Mouse (Mus musculus): Measurements from ENCODE around the gene Astn1. TPM values are rescaled to one million over a fixed set of nuclear protein-coding genes. Genes with fewer than 3 reads are reported as not detected.

The Astn1 gene
- polyA plus RNA-seq, 1 experiment from 2014 or later: 0.38 TPM

DNA sequence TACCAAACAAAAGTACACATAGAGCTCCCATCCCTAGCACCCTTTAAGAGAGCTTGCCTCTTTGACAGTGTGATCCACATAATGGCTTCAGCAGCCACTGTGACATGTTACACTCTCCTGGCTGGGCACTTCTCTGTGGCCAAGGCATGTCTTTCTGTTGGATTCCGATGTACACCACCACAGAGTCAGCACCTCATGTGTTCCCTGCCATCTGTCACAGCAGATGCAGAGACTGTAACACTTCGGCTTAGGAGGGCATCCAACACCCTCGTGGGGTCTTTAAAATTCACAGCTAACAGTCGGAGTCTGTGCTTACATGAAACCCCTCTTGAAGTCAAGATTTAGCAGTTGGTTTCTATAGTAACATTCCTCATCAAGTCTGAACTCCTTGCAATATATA, 154.5 kb downstream of the Astn1 start:
- WGBS: 82% methylated on average over 4 of the region's 4 CpGs
- DNase-seq (ENCODE audit: low spot score) (no peak), ATAC-seq (replicated peaks; ENCODE audit: low FRiP score, low read depth) (no peak)
- Histone ChIP-seq H3K9ac (ENCODE audit: low read depth, low read length) (no peak overlapping the region), H3K4me3 (replicated peaks; ENCODE audit: low read depth, low read length) (no peak overlapping the region), H3K4me1 (replicated peaks; ENCODE audit: insufficient read depth, low read length) (no peaks in the 10 kb centered on the region), H3K36me3 (ENCODE audit: insufficient read depth, low read length) (no peaks in the 10 kb centered on the region), H3K9me3 (replicated peaks; ENCODE audit: low read length) (no peaks in the 10 kb centered on the region), H3K27me3 (ENCODE audit: insufficient read depth, low read length) (no peaks in the 10 kb centered on the region), H3K4me2 (ENCODE audit: low read length) (no peak overlapping the region), H3K27ac (no peak overlapping the region)
- no peak for TF ChIP-seq CTCF (IDR thresholded peaks at IDR 0.05; ENCODE audit: low read depth)

DNA sequence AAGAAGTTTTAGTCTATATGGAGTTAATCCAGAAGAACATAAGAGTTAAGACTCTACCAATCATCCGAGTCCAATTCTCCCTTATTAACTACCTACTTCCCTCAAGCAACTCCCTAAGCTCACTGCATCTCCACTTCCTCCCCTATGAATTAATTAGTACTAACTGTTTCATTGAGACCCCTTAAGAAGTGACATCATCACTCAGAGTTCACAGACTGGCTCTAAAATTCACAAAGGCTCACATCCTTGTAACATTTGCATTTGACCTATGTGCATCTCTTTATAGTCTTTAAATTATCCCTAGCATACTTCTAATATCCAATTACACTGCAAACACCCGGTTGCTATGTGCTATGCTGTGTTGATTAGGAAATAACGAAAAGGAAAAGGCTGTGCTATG, 174.1 kb downstream of the Astn1 start:
- H3K36me3 ChIP-seq (ENCODE audit: insufficient read depth, low read length): no peaks in the 10 kb centered on the region
- no peak for TF ChIP-seq CTCF (IDR thresholded peaks at IDR 0.05; ENCODE audit: low read depth)
- DNase-seq (ENCODE audit: low spot score): no peak
- no peak overlapping the region for H3K4me3 ChIP-seq (replicated peaks; ENCODE audit: low read depth, low read length)
- no peaks in the 10 kb centered on the region for H3K27me3 ChIP-seq (ENCODE audit: insufficient read depth, low read length)
- H3K4me1 ChIP-seq (replicated peaks; ENCODE audit: insufficient read depth, low read length): no peaks in the 10 kb centered on the region
- H3K9ac ChIP-seq (ENCODE audit: low read depth, low read length): no peak overlapping the region
- no peak overlapping the region for H3K27ac ChIP-seq
- no peak for ATAC-seq (replicated peaks; ENCODE audit: low FRiP score, low read depth)
- no peaks in the 10 kb centered on the region for H3K9me3 ChIP-seq (replicated peaks; ENCODE audit: low read length)
- 35% methylated on average over 3 of the region's 3 CpGs for WGBS
- no peak overlapping the region for H3K4me2 ChIP-seq (ENCODE audit: low read length)

DNA sequence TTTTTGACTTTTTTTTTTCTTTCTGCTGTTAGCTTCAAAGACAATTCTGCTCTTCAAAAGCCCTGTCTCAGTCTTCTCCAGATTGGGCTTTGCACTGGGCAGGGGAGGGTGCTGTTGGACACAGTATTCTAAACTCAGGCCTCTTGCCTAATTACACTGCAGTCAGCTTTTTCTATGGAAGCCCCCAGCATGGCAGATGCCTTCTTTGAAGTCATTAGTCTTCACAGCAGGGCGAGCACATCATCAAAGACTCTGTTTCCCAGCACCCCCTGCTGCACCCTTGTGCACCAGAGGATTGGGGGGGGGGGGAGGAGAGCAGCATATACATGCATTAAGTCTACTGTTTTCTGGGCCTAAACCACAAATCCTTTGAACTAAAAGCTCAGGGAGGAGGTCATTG, 174.8 kb downstream of the Astn1 start:
- DNase-seq (ENCODE audit: low spot score) (no peak), ATAC-seq (replicated peaks; ENCODE audit: low FRiP score, low read depth) (no peak)
- no peaks in the 10 kb centered on the region for H3K4me1 ChIP-seq (replicated peaks; ENCODE audit: insufficient read depth, low read length)
- H3K9ac ChIP-seq (ENCODE audit: low read depth, low read length): no peak overlapping the region
- no peak for TF ChIP-seq CTCF (IDR thresholded peaks at IDR 0.05; ENCODE audit: low read depth)
- H3K9me3 ChIP-seq (replicated peaks; ENCODE audit: low read length): no peaks in the 10 kb centered on the region
- no peaks in the 10 kb centered on the region for H3K36me3 ChIP-seq (ENCODE audit: insufficient read depth, low read length)
- H3K27me3 ChIP-seq (ENCODE audit: insufficient read depth, low read length): no peaks in the 10 kb centered on the region
- H3K27ac ChIP-seq: no peak overlapping the region
- no peak overlapping the region for H3K4me2 ChIP-seq (ENCODE audit: low read length)
- no peak overlapping the region for H3K4me3 ChIP-seq (replicated peaks; ENCODE audit: low read depth, low read length)
- 53% methylated on average over 1 of the region's 1 CpGs for WGBS

DNA sequence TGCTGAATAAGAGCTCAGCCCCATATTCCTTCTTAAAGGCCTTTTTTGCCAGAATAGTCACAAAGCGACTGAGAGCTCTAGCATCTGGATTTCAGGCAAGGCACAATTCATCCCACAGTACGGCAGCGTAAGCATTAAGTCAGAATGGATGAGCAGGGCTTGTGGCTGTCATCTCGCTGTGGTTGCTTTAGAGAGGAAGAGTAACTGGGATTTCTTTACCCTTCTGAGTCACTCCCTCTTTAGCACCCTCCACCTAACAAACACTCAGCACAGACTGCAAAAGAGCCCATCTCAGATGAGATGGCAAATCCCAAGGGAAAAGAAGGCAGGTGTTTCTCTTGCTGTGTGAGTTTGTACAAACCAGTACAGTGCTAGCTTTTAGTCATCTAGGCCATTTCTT, 183.0 kb downstream of the Astn1 start:
- no peak overlapping the region for H3K4me2 ChIP-seq (ENCODE audit: low read length)
- H3K27me3 ChIP-seq (ENCODE audit: insufficient read depth, low read length): no peaks in the 10 kb centered on the region
- no peaks in the 10 kb centered on the region for H3K4me1 ChIP-seq (replicated peaks; ENCODE audit: insufficient read depth, low read length)
- TF ChIP-seq CTCF (IDR thresholded peaks at IDR 0.05; ENCODE audit: low read depth): no peak
- WGBS: 83% methylated on average over 4 of the region's 4 CpGs
- H3K27ac ChIP-seq: no peak overlapping the region
- no peaks in the 10 kb centered on the region for H3K9me3 ChIP-seq (replicated peaks; ENCODE audit: low read length)
- DNase-seq (ENCODE audit: low spot score) (no peak), ATAC-seq (replicated peaks; ENCODE audit: low FRiP score, low read depth) (no peak)
- no peaks in the 10 kb centered on the region for H3K36me3 ChIP-seq (ENCODE audit: insufficient read depth, low read length)
- H3K4me3 ChIP-seq (replicated peaks; ENCODE audit: low read depth, low read length): no peak overlapping the region
- H3K9ac ChIP-seq (ENCODE audit: low read depth, low read length): no peak overlapping the region

DNA sequence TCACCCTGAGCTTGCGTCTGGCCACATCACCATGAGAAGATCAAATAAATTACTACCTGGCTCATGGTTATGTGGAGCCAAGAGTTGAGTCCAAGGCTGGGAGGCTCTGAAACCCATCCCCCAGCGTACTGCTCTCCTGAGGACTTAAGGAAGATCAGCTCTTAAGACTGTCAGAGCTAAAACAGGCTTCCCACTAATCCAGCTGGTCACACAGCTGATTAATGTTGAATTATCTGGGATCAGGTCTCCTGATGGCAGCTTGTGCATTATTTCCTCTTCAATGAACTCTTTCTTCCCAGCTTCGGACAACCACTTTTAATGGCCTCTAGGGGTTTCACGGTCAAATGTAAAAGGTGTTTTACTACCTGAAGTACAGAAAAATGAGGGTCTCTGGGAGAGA, 184.4 kb downstream of the Astn1 start:
- Histone ChIP-seq H3K9ac (ENCODE audit: low read depth, low read length) (no peak overlapping the region), H3K4me1 (replicated peaks; ENCODE audit: insufficient read depth, low read length) (no peaks in the 10 kb centered on the region), H3K9me3 (replicated peaks; ENCODE audit: low read length) (no peaks in the 10 kb centered on the region), H3K27me3 (ENCODE audit: insufficient read depth, low read length) (no peaks in the 10 kb centered on the region), H3K27ac (no peak overlapping the region), H3K4me3 (replicated peaks; ENCODE audit: low read depth, low read length) (no peak overlapping the region), H3K36me3 (ENCODE audit: insufficient read depth, low read length) (no peaks in the 10 kb centered on the region), H3K4me2 (ENCODE audit: low read length) (no peak overlapping the region)
- no peak for ATAC-seq (replicated peaks; ENCODE audit: low FRiP score, low read depth)
- 39% methylated on average over 4 of the region's 4 CpGs for WGBS
- TF ChIP-seq CTCF (IDR thresholded peaks at IDR 0.05; ENCODE audit: low read depth): no peak
- DNase-seq (ENCODE audit: low spot score): no peak

DNA sequence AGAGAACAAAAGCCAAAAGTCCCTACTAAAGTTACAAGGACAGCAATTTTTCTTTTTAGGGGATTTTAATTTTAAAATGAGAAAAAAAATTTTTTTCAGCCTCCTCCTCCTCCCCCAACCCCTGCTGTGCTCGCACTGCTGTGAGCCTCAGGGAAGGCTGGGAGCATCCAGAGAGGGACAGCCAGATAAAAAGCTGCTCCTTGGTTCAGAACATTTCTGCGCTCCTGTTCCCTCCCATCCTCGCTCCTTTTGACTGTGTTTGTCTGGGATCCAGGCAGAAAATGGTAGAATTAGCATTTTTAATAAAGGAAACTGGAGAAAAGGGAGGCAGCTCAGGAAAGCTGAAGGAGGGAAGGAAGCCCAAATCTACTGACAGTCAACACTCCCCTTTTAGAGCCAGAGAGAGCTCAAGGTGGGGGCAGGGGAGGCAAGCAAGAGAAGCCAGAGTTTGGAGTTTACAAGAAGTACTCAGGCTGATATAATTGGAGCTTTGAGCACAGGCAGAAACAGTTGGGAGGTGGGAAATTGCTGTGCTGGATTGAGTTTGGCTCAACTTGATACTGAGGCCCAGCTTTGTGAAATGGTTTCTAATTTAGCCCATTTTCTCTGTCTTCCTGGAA, 185.6 kb downstream of the Astn1 start:
- WGBS: 54% methylated on average over 3 of the region's 3 CpGs
- no peak overlapping the region for H3K4me2 ChIP-seq (ENCODE audit: low read length)

DNA sequence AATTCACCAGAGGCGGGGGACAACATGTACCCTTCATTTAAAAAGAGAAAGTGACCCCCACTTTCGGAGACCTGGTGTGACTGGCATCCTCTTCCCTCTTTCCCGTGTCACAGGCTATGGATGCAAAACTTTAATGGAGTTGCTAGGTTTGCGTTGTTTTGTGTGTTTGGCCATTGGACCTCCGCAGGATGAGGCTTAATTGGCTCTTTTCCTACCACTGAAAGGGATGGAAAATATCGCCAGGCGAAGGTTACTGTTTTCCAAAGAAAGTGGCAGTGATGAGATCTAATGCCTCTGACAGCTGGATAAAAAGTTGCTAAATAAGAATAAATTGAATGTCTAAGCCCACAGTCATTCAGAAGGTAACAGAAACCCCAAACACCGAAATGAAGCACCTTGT, 186.2 kb downstream of the Astn1 start:
- ATAC-seq (replicated peaks; ENCODE audit: low FRiP score, low read depth) (no peak), DNase-seq (ENCODE audit: low spot score) (no peak)
- Histone ChIP-seq H3K27ac (no peak overlapping the region), H3K9ac (ENCODE audit: low read depth, low read length) (no peak overlapping the region), H3K4me3 (replicated peaks; ENCODE audit: low read depth, low read length) (no peak overlapping the region), H3K4me1 (replicated peaks; ENCODE audit: insufficient read depth, low read length) (no peaks in the 10 kb centered on the region), H3K36me3 (ENCODE audit: insufficient read depth, low read length) (no peaks in the 10 kb centered on the region), H3K27me3 (ENCODE audit: insufficient read depth, low read length) (no peaks in the 10 kb centered on the region), H3K4me2 (ENCODE audit: low read length) (no peak overlapping the region), H3K9me3 (replicated peaks; ENCODE audit: low read length) (no peaks in the 10 kb centered on the region)
- no peak for TF ChIP-seq CTCF (IDR thresholded peaks at IDR 0.05; ENCODE audit: low read depth)
- 92% methylated on average over 8 of the region's 8 CpGs for WGBS

More for the DNA sequence above, 185.6 kb downstream of the Astn1 start:
- H3K9me3 ChIP-seq (replicated peaks; ENCODE audit: low read length): no peaks in the 10 kb centered on the region
- H3K27ac ChIP-seq: no peak overlapping the region
- H3K27me3 ChIP-seq (ENCODE audit: insufficient read depth, low read length): no peaks in the 10 kb centered on the region
- ATAC-seq (replicated peaks; ENCODE audit: low FRiP score, low read depth) (no peak), DNase-seq (ENCODE audit: low spot score) (no peak)
- no peak overlapping the region for H3K4me3 ChIP-seq (replicated peaks; ENCODE audit: low read depth, low read length)
- TF ChIP-seq CTCF (IDR thresholded peaks at IDR 0.05; ENCODE audit: low read depth): no peak
- H3K9ac ChIP-seq (ENCODE audit: low read depth, low read length): no peak overlapping the region
- H3K4me1 ChIP-seq (replicated peaks; ENCODE audit: insufficient read depth, low read length): no peaks in the 10 kb centered on the region
- no peaks in the 10 kb centered on the region for H3K36me3 ChIP-seq (ENCODE audit: insufficient read depth, low read length)
